Mouse (Mus musculus): Measurements from ENCODE around the gene Rtn4rl1. TPM values are rescaled to one million over a fixed set of nuclear protein-coding genes. Genes with fewer than 3 reads are reported as not detected.

Rtn4rl1 gene
- polyA plus RNA-seq, 1 experiment from 2014 or later = 12.7 TPM

DNA sequence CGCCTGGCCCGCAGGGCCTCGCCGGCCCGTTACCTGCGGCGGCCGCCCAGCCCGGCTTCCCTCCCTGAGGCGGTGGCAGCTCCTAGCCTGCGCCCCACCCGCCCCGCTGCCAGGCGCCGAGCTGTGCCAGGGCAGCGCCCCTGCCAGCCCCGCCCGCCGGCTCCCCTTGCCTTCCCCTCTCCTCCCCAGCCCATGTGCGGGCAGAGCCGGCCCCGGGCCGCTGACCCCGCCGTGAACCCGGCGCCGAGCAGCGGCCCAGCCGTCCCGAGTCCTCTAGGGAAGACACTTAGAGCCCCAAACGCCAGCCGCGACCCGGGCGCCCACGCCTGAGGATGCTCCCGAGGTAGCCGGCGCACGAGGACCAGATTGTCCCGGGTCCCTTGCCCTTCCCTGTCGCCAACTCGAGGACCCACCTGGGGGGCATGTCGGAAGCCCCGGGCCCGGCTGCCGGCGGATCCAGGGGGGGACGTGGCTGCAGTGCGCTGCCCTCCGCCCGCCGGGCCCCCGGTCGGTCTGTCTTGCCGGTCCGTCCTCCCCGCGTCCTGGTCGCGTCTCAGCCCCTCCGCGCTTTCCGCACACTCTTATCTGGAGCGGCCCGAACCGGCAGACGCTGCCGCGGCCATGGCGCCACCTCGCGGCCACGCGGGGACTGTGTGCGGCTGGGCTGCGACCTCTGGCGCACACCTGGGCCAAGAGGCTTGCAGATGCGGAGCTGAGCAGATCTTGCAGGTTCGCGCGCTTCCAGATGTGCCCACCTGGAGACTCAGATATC, 24.8 kb upstream of the Rtn4rl1 start:
- Histone ChIP-seq H3K27ac (ENCODE audit: low read depth, low read length) (0 out of 2 replicates have a peak overlapping the region, but pooled peaks have one; percentile 5), H3K27me3 (ENCODE audit: control insufficient read depth, insufficient read depth, low read length) (peaks cover 48% of the 10 kb centered on the region), H3K4me2 (ENCODE audit: low read depth, low read length) (peak overlapping the region; percentile 87), H3K9ac (replicated peaks; ENCODE audit: low read depth, low read length) (peak overlapping the region; percentile 52), H3K9me3 (ENCODE audit: control insufficient read depth, low read length) (no peaks in the 10 kb centered on the region), H3K4me3 (ENCODE audit: low read depth, low read length) (peak overlapping the region; percentile 45), H3K36me3 (ENCODE audit: control insufficient read depth, insufficient read depth, low read length) (no peaks in the 10 kb centered on the region), H3K4me1 (ENCODE audit: control insufficient read depth, insufficient read depth, low read length) (peaks cover 37% of the 10 kb centered on the region)
- peak; percentile 29; the same call in 1 of the 2 replicates for ATAC-seq (ENCODE audit: low read depth)
- WGBS = under 1% methylated on average over 66 of the region's 83 CpGs

DNA sequence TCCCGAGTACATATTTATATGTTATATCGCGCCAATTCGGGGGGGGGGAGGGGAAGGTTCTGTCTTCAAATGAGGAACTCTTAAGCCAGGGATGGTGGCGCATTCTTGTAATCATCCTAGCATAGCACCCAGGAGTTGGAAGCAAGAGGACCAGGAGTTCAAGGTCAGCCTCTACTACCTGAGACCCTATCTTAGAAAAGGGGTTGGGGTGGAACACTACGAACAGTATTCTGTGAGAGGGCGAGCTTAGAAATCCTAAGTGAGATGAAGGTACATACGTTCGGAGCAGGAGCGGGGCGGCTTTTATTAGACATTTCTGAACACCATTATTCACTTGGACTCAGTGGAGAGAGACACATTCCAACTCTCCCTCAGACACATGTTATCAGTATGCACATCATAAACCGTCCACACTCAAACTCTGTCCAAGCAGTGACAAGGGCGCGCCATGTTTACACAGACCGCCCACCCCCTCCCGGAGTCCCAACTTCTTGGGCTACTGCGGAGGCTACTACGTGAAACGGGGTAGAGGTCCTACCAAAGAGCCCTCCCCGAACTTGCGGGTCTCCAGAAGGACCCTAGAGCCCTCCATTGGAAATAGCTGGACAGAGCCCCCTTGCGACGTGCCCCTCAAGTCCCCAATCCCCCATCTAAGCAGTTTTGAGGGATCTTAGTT, 24.0 kb upstream of the Rtn4rl1 start, which contains the start of gene Hic1:
Gene Hic1, minus strand, starts transcription at position 115 of the 676 bp plus-strand sequence.
- Histone ChIP-seq H3K27ac (ENCODE audit: low read depth, low read length) (0 out of 2 replicates have a peak within 1 kb of the TSS, but pooled peaks have one; percentile 5), H3K4me2 (ENCODE audit: low read depth, low read length) (peak within 1 kb of the TSS; percentile 87), H3K9ac (replicated peaks; ENCODE audit: low read depth, low read length) (peak within 1 kb of the TSS; percentile 52), H3K27me3 (ENCODE audit: control insufficient read depth, insufficient read depth, low read length) (peaks cover 41% of the 10 kb centered on the region), H3K4me1 (ENCODE audit: control insufficient read depth, insufficient read depth, low read length) (peaks cover 41% of the 10 kb centered on the region), H3K4me3 (ENCODE audit: low read depth, low read length) (peak within 1 kb of the TSS; percentile 45), H3K36me3 (ENCODE audit: control insufficient read depth, insufficient read depth, low read length) (no peaks in the 10 kb centered on the region), H3K9me3 (ENCODE audit: control insufficient read depth, low read length) (no peaks in the 10 kb centered on the region)
- ATAC-seq (ENCODE audit: low read depth) = no peak
- 7% methylated on average over 23 of the region's 23 CpGs for WGBS

DNA sequence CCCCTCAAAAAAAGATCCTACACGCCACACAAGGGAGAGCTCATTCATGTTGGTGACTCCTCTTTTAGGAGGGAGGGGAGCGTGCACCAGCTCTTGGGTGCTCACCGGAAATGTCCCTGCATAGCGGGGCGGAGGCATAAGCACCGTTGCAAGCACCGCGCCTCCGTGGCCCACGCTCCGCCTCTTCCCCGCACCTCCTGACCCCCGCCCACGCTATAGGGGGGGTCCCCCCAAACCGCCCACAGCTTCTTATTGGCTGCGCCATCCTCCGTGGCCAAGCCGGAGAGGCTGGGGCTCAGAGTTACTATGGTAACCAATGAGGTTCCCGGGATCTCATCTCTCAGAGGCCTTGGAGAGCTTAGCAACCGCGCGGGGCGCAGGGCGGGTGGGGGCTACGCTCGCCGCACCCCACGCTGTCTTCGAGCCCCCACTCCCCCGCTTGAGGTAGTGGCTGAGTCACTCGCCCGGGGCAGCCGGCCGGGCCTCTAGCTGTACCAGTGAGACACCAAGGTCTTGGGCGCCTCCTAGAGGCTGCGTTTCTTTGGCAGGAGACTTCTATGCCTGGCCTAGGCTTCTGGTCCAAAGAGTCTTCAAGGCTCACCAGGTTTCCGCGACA, 23.3 kb upstream of the Rtn4rl1 start:
- H3K27me3 ChIP-seq (ENCODE audit: control insufficient read depth, insufficient read depth, low read length) = peaks cover 34% of the 10 kb centered on the region

DNA sequence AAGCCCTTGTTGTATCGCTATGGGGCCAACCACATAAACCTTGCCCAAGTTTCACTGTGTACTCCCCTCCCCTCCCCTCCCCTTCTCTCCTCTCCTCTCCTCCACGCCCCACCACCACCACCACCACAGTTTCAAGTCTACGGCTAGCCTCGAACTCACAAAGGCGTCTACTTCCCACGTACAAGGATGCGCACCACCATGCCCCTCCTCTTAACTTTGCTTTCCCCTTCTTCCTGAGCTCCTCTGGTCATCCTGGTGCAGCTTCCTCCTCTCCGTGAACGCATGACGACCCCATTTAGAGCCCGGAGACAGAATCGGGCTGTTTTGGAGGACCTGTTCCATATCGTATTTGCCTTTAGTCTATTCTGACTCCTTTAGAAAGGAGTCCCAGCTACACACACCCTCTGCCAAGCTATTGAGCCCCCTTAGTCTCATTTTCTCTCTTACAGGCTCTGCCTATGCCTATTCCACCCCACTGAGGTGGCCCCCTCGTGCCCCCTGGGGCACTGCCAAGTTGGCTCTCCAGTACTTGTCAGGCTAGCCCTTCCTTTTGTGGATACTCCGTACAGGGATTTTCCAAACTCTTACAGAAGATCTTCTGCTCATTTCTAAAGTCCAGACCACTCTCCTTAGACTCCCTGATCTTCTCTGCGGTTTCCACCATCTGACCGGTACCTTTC, 22.3 kb upstream of the Rtn4rl1 start:
- no peak overlapping the region for H3K9ac ChIP-seq (replicated peaks; ENCODE audit: low read depth, low read length)
- H3K27ac ChIP-seq (ENCODE audit: low read depth, low read length) = no peak overlapping the region; the same call in 1 of the 2 replicates
- peak overlapping the region; percentile 68; the same call in 1 of the 2 replicates for H3K4me3 ChIP-seq (ENCODE audit: low read depth, low read length)
- no peak for ATAC-seq (ENCODE audit: low read depth)
- WGBS = 6% methylated on average over 17 of the region's 17 CpGs
- H3K4me1 ChIP-seq (ENCODE audit: control insufficient read depth, insufficient read depth, low read length) = peaks cover 33% of the 10 kb centered on the region
- peak overlapping the region; percentile 86; the same call in 1 of the 2 replicates for H3K4me2 ChIP-seq (ENCODE audit: low read depth, low read length)
- no peaks in the 10 kb centered on the region for H3K9me3 ChIP-seq (ENCODE audit: control insufficient read depth, low read length)
- H3K27me3 ChIP-seq (ENCODE audit: control insufficient read depth, insufficient read depth, low read length) = peaks cover 25% of the 10 kb centered on the region
- H3K36me3 ChIP-seq (ENCODE audit: control insufficient read depth, insufficient read depth, low read length) = no peaks in the 10 kb centered on the region

More for the DNA sequence above, 23.3 kb upstream of the Rtn4rl1 start:
- no peak overlapping the region for H3K27ac ChIP-seq (ENCODE audit: low read depth, low read length)
- H3K4me1 ChIP-seq (ENCODE audit: control insufficient read depth, insufficient read depth, low read length) = peaks cover 41% of the 10 kb centered on the region
- under 1% methylated on average over 36 of the region's 38 CpGs for WGBS
- H3K4me3 ChIP-seq (ENCODE audit: low read depth, low read length) = peak overlapping the region; percentile 45
- no peaks in the 10 kb centered on the region for H3K36me3 ChIP-seq (ENCODE audit: control insufficient read depth, insufficient read depth, low read length)
- no peaks in the 10 kb centered on the region for H3K9me3 ChIP-seq (ENCODE audit: control insufficient read depth, low read length)
- H3K9ac ChIP-seq (replicated peaks; ENCODE audit: low read depth, low read length) = peak overlapping the region; percentile 7
- peak overlapping the region; percentile 87 for H3K4me2 ChIP-seq (ENCODE audit: low read depth, low read length)
- ATAC-seq (ENCODE audit: low read depth) = peak; percentile 69

DNA sequence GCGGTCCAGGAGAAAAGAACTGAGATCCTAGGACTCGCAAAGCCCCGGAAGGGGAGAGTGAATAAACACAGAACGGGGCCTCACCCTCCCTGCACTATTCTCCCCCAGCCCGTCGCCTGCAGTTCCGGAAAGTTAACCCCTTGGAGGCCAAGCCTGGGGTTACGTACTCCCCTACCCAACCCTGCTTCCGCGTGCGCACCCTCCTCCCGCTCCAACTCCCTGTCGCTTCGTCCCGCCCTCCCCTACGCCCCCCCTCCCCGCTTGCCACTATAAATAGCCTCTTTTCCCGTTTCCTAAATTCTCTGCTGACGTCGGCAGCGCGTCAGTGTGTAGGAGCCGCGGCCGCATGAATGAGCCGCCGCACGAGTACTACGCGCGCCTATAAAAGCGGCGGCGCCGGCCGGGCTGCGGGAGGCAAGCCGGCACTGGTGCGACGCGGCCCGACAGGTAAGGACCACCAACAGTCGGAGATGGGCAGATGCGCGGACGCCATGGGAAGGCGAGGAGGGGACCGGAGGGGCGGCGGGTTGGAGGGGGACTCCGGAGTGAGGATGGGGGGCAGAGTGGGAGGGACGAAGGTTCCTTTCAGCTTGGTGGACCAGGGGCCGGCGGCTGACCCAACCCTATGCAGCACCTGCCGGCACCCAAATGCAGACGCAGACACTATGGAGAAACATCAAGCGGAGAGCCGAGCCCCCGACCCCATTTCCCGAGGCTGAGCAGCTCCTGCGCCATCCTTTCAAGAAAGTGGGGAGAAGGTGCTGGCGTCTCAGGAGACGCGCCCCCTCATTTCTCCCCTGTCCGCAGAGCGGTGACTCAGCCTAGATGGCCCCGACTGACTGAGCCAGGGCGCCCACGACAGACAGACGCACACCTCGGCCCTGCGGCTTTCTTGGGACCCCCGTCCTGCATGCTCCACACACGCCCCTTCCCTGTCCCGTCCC, 21.2 kb upstream of the Rtn4rl1 start:
- peaks cover 33% of the 10 kb centered on the region for H3K4me1 ChIP-seq (ENCODE audit: control insufficient read depth, insufficient read depth, low read length)
- peak; percentile 4; the same call in 1 of the 2 replicates for ATAC-seq (ENCODE audit: low read depth)

DNA sequence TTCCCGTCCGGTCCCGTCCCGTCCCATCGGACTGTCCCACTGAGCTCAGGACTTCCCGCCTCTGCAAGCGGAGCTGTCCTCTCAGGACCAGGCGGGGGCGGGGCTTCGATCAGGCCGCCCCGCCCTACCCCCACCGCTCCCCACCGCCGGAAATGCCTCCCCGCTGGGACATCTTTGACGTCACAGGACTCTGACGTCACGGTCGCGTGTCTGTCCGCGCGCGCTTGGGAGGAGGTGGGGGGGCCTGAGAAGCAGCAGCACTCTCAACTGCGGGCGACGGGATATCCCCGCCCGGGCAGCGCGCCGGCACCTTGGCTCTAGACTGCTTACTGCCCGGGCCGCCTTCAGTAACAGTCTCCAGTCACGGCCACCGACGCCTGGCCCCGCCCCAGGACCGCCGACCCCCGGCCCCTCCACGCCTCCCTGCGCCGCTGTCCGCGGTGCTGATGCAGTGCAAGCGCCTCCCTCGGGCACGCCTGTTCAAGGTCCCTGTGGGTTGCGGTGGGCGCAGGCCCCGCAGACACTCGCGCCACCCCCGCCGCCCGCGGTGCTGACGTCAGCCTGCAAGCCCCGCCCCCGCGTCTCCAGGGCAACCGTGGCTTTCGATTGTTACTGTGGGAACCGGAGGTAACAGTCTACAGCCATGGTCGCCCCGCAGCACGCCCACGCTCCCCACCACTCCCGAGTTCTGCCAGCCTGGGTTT, 20.3 kb upstream of the Rtn4rl1 start:
- ATAC-seq (ENCODE audit: low read depth) = peak; percentile 52

More for the DNA sequence above, 21.2 kb upstream of the Rtn4rl1 start:
- Histone ChIP-seq H3K27me3 (ENCODE audit: control insufficient read depth, insufficient read depth, low read length) (peaks cover 20% of the 10 kb centered on the region), H3K9me3 (ENCODE audit: control insufficient read depth, low read length) (no peaks in the 10 kb centered on the region), H3K4me2 (ENCODE audit: low read depth, low read length) (peak overlapping the region; percentile 86), H3K27ac (ENCODE audit: low read depth, low read length) (peak overlapping the region; percentile 87), H3K36me3 (ENCODE audit: control insufficient read depth, insufficient read depth, low read length) (no peaks in the 10 kb centered on the region), H3K9ac (replicated peaks; ENCODE audit: low read depth, low read length) (peak overlapping the region; percentile 64), H3K4me3 (ENCODE audit: low read depth, low read length) (peak overlapping the region; percentile 68)
- WGBS = under 1% methylated on average over 71 of the region's 75 CpGs

DNA sequence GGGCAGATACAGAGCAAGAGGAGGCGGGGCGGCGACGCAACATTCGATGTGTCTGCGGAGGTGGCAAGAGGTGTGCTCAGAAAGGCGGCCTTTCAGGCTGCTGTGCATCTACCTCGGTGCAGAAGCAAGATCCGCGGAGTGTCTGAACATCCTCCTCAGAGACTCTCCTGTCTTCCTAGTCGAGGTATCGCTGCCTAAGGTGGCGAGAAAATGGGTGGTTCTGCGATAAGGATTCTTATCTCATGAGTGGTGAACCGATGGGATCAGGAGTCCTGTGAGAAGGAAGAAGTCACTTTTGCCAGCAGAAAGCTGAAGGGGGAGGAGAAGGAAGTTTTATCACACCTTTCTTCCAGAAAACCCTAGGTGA, 19.8 kb upstream of the Rtn4rl1 start:
- Histone ChIP-seq H3K36me3 (ENCODE audit: control insufficient read depth, insufficient read depth, low read length) (no peaks in the 10 kb centered on the region), H3K27me3 (ENCODE audit: control insufficient read depth, insufficient read depth, low read length) (peaks cover 6% of the 10 kb centered on the region), H3K27ac (ENCODE audit: low read depth, low read length) (peak overlapping the region; percentile 87), H3K4me3 (ENCODE audit: low read depth, low read length) (peak overlapping the region; percentile 68), H3K9me3 (ENCODE audit: control insufficient read depth, low read length) (no peaks in the 10 kb centered on the region), H3K4me1 (ENCODE audit: control insufficient read depth, insufficient read depth, low read length) (peaks cover 32% of the 10 kb centered on the region; the same call in 1 of the 2 replicates), H3K4me2 (ENCODE audit: low read depth, low read length) (peak overlapping the region; percentile 86), H3K9ac (replicated peaks; ENCODE audit: low read depth, low read length) (peak overlapping the region; percentile 17)
- ATAC-seq (ENCODE audit: low read depth) = no peak
- WGBS = 2% methylated on average over 15 of the region's 15 CpGs

More for the DNA sequence above, 20.3 kb upstream of the Rtn4rl1 start:
- H3K4me3 ChIP-seq (ENCODE audit: low read depth, low read length) = peak overlapping the region; percentile 68
- peaks cover 37% of the 10 kb centered on the region for H3K4me1 ChIP-seq (ENCODE audit: control insufficient read depth, insufficient read depth, low read length)
- H3K27ac ChIP-seq (ENCODE audit: low read depth, low read length) = peak overlapping the region; percentile 87
- H3K9ac ChIP-seq (replicated peaks; ENCODE audit: low read depth, low read length) = peak overlapping the region; percentile 64
- H3K27me3 ChIP-seq (ENCODE audit: control insufficient read depth, insufficient read depth, low read length) = peaks cover 11% of the 10 kb centered on the region
- under 1% methylated on average over 62 of the region's 71 CpGs for WGBS
- no peaks in the 10 kb centered on the region for H3K36me3 ChIP-seq (ENCODE audit: control insufficient read depth, insufficient read depth, low read length)
- peak overlapping the region; percentile 86 for H3K4me2 ChIP-seq (ENCODE audit: low read depth, low read length)
- H3K9me3 ChIP-seq (ENCODE audit: control insufficient read depth, low read length) = no peaks in the 10 kb centered on the region

Data from neural tube, embryonic 14.5 days (tissue).